Mouse (Mus musculus) bone marrow, adult 2 months (tissue): ENCODE measurements around the gene Nhsl1.

Source experiments
- CTCF ChIP-seq: fragments of 200-500 bp; IDR thresholded peaks from 2 replicates; pipeline ENCODE4 v1.5.1; 2011; ENCODE audit warnings: low read length, control low read depth; ENCODE audit not compliant: control insufficient read depth, insufficient read depth
- POLR2A ChIP-seq: fragments of 200-500 bp; IDR thresholded peaks from 2 replicates; pipeline ENCODE4 v1.6.1; 2011; ENCODE audit warnings: low read depth, mild to moderate bottlenecking, control low read depth, low read length, borderline replicate concordance; ENCODE audit not compliant: control insufficient read depth

DNA sequence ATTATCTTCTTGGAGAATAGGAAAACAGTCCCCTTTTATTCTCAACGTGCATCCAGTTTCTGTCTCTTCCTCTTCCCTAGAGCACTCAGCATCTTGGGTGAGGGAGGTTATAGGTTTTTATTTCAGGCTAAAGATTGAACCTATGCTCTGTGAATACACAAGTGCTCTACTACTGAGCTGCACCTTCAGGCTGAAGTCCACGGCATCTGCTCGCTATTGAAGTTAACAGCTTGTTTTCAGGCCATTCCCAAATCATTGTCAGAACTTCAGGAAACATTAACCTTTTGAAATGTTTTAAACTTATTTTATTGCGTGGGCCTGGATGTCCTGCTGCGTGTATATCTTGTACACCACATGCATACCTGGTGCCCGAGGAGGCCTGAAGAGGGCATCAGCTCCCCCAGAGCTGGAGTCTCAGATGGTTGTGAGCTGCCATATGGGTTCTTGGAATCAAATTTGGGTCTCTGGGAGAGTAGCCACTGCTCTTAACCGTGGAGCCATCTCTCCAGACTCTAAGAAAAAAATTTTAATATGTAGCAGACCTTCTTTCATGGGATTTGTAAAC lies 169.5 kb downstream of the Nhsl1 start:
- TF ChIP-seq CTCF (no peak), POLR2A (no peak)
